Mouse (Mus musculus) bone marrow, adult 2 months (tissue): ENCODE measurements at regions not wholly inside any gene's neighbourhood (a gene's known extent, or its start where the extent isn't known, plus 50 kb on each side); places are given as distances from the start of the nearest gene placed in this dataset.

ENCODE experiments used
- CTCF ChIP-seq: fragments of 200-500 bp; IDR thresholded peaks from 2 replicates; pipeline ENCODE4 v1.5.1; 2011; ENCODE audit warnings: low read length, control low read depth; ENCODE audit not compliant: control insufficient read depth, insufficient read depth
- POLR2A ChIP-seq: fragments of 200-500 bp; IDR thresholded peaks from 2 replicates; pipeline ENCODE4 v1.6.1; 2011; ENCODE audit warnings: low read depth, mild to moderate bottlenecking, control low read depth, low read length, borderline replicate concordance; ENCODE audit not compliant: control insufficient read depth

- TF ChIP-seq CTCF (no peak), POLR2A (no peak)
These were observed 144.5 kb upstream of the Ppargc1a start for GRCm38 (mm10) chr5:51711860-51712560.
